Mouse (Mus musculus) urinary bladder, postnatal 36 days (tissue): ENCODE results near the gene Sparc.
A peak's percentile ranks its signal among the peaks of the same experiment; 100 is the strongest.

Experiments
- DNase-seq, 2 experiments: peaks; one replicate each; pipeline ENCODE4 v3.0.0; 2022; ENCODE audit warnings: low spot score in 2 of 2, mixed read lengths in 1 of 2

Sparc gene

DNA sequence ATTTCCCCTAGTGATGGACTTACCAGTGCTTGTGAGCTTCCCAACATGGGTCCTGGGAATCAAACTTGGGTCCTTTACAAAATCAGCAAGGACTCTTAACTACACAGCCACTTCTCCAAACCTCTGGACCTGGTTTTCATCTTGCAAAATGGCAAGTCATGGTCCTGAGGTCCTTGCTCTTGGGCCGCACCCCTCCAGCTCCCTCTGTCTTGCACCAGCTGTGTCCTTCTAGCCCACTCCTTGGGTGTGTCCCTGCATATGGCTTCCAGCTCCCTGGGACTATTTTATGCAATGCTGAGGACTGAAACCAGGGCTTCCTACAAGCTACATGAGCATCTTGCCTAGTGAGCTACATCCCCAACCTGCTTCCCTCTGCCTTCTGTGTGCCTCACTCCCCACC, at the start of gene Sparc:
TSS of gene Sparc (minus strand) at position 206 of the 400 bp plus-strand sequence.
- DNase-seq = no peak

DNA sequence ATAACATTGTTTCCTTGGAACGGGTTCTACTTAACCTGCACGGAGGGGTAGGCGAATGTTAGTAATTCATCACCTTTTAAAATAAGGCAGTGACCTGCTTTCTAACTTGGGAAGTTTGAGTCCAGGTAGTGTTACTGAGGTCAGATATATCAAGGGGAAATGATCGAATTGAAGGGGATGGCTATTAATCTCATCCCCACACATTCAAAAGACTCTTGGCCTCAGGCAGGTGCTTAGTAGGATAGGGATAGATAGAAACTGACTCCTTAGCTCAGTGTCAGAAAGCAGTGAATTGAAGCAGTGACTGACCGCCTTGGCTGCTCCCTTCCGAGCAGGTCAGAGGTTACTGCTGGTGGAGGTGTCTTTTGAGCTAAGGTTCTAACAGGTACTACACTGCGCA, 48.5 kb upstream of the Sparc start:
- DNase-seq = no peak

DNA sequence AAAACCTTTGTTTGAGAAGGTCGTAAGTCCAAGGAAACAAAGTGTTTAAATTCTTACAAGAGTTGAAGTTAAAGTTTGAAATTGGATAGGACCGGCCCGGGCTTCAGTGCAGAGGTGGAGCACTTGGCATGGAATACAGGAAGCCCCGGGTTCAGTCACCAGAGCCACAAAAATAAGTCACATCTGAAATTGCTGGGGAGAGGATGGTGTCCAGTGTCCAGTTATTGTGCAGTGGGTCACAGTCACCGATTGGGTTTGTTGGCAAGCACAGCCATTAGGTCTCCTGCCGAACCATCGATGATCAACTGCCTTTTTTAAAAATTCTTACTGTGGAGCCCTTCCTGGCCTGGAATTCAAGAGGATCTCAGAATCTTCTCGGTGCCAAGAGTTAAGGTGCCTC, 47.8 kb upstream of the Sparc start:
- no peak for DNase-seq

DNA sequence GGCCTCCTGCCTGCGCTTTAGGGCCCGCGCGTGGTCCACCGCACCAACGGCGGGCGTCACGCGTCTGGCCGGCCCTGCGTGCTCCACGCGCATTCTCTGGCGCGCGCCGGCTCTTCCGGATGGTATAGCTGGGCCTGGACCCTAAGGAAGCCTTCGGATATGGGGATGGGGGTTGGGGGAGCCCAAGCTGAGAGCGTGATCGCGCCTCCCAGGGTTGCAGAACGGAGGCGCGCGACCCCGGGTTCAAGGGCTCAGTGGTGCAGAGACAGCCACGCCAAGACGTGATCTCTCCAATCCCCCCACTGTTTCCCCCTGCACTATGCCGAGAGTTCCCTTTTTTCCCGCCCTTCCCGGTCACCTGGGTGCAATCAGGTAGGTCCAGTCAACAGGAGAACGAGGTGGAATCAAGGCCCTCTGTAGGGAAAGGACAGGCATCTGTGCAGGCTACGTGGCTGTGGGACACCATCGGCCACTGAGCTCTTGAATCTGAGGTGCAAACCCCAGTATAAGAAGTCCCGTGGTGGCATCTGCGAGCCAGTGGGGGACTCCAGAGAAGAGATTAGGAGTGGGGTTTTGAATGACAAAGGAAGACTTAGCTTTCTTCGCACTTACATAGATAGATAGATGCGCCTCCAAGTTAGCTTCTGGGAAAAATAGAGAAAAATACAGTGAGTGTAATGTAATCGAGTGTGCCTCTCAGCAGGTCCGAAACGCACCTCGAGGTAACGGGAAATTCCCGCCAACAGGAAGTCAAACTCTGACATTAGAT, 47.1 kb upstream of the Sparc start:
- no peak for DNase-seq

DNA sequence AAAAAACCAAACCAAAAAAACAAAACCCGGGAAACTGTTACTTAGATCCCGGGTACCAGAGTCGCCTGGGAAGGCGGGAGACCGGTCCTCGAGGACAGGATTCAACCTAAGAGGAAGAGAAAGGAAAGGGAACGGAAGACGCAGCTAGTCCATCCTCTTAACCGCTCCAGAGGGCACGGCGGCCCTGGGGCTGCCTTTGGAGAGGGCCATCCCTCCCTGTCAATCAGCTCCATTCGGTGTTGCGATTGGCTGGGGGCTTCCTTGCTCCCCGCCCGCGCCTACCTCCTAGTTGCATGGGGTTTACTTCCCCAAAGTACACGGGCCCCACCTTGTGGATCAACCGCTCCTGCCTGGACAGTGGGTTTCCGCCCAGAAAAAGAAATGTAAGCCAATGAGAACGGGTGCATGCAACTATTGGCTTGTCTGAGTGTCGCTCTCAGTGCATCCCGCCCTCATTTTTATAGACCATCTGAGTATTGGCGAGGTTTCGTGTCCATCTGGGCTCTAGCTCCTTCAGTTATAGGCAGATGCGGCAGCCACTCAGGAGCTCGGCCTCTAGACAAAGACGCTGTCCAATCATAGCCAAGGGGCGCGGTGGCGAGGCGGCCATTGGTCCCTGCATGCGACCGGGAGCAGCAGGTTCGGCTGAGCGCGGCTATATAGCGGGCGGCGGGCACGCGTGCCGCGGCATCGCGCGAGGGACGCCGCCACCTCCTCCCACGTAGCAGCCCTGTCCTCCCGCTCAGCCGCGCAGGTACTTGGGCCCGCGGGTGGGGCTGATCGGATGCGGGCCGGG, 46.3 kb upstream of the Sparc start, which contains the start of gene G3bp1:
TSS of gene G3bp1 (plus strand) at position 638 of the 796 bp plus-strand sequence.
- peak; percentile 99 to 100 for DNase-seq

DNA sequence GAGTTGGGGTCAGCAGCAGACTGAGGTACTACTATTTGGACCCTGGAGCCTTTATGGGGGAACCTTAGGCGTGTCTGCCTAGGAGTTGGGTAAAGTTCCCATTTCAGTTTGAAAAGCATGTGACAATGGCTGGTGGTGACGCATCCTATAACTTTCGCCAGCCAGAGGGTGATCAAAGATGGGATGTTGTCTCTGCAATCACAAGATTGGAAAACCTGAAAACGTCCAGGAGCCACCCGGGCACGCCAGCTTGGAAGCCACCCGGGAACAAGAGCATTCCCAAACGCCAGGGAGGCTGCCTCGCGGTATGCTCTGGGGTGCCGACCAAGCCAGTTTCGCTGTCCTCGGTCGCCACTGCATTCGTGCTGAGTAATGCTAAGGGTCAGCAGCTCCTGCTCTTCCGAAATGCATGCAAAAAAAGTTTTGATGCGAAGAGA, 45.6 kb upstream of the Sparc start:
- DNase-seq = no peak

DNA sequence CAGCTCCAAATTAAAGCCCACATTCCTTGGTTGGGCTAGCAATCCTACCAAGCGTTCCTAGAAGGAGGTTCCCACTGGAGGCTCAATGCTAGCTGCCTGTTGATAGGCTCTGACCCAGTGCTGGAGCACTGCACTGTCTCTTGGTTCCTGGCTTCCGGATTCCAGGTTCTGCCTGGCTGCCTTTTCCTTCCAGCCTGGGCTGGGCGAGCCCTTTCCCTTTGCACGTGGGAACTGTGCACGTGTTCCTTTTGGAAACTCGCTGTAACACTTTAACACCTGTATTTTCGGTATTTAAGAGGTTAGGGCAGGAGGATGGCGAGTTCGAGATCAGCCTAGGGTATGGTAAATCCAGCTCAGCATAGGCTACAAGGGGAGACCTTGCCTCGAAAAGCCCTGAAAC, 45.0 kb upstream of the Sparc start:
- DNase-seq = no peak

DNA sequence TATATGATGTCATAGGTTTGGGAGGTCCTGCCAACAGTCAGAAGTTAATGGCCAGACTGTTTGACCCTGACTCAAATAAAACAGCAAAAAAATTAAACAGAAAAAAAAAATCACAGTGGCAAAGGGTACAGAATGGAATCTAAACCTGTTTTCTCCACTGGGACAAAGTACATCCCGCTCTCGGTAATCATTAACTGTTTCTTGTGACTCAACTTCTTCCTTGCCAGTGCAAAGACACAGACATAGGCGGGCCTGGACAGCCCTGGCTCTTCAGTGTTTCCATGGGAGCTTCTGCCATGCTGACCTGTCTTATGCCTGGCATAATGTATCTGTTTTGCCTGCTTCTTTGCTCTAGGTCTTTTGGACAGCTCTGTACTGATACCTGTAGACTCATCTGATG, 42.2 kb upstream of the Sparc start:
- DNase-seq = no peak

DNA sequence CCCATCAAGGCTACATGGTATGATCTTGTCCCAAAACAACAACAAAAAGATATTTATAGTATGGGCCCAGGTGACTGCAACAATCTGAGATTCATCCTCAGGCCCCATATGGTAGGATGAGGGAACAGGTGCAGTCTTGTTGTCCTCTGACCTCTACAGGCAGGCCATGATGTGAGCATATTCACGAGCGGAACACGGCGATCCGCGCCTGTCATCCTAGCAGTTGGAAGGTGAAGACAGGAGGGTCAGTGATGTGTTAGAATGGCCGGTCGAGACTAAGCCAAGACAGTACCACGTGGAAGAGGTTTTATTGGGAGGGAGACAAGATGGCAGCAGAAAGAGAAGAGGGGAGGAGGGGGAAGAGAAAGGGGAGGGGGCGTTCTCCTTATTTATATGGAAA, 41.7 kb upstream of the Sparc start:
- no peak for DNase-seq

DNA sequence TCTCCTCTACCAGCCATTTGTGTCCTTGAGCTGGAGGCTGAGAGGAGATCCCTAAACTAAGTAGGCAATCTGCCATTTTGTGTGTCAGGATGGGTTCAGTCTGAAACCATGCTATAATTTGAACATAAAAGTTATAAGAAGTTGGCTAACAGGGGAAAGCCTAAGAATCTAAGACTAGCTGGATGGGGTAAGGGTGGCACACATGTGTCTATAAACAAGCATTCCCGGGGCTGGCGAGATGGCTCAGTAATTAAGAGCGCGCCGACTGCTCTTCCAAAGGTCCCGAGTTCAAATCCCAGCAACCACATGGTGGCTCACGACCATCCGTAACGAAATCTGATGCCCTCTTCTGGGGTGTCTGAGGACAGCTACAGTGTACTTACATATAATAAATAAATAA, 39.2 kb upstream of the Sparc start:
- DNase-seq = no peak

DNA sequence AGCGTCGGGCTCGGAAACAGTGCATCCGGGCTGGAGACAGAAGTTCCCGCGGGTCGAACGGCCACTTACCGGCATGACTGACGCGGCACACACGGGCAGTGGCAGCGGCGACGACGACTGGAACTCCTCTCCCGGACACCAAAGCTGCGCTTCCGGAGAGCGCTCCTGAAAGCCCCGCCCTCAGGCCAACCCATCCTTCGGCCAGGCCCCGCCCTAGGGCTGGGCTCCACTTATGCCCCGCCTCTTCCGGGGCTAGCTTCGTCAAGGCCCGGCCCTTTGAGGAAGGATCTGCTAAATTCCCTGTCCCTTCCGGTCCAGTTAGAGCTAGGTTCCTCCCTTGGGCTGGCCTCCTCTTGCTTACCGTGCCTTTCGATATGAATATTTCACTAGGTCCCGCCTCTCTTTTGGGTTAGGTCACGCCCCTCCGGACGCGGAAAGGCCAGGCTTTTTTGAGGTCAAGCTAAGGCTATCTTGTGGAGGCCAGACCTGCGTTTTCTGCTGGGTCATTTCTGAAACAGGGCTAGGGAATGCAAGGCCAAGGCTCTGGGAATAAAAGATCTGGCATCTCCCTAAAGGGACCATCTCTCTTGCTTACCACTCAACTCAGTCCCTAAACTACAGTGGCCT, 38.1 kb upstream of the Sparc start, which contains the start of gene Atox1:
TSS of gene Atox1 (minus strand) at position 221 of the 627 bp plus-strand sequence.
- DNase-seq = peak; percentile 93 to 95

DNA sequence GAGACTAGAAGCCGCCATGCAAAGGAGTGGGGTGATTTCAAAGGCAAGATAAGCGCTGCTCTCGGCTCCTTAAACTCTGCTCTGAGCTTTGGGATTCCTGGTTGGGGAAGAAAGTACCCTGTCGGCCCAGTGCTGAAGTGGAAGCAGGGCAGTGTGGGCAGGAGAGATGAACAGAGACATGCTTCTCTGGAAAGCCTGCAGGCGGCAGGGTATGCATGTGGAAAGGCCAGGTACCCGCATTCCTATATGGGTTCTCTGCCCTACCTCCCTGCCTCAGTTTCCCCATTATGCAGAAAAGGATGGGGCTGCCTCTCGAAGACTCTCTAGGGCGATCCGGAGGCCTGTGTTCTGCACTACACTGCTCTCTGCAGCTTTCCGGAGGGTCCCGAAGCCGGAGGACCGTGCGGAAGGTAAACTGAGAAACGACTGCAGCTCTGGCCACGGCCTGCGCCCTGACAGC, 37.6 kb upstream of the Sparc start:
- no peak for DNase-seq

DNA sequence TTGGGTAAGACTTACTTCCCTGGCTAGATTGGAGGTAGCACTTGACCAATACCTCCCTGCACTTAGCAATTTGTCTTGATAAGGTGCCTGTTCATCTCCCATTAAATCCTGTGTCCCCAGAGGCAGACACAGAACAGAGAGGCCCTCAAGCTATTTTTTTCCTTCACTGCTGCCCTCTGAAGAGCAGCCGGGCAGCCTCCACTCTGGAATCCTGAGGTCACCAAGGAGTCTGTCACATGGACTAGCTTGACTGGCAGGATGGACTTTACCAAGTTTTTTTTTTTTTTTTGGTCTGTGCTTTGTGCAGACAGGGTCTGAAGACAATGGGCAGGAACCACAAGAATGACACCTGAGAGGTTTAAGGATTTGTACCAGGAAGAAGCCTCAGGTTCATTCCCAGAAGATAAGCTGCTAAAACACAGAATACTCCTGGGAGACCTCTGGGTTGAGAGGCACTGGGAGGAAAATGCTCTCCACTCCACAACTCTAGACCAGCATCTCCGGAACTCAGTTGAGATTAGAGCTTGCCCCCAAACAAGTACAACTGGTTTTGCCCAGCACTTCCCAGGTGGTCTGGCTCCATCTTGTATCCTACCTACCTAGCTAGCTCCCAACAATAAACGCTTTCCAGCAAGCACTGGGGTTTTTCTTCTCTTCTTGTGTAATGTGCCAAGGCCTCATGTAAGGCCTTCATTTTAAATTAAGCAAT, 37.0 kb upstream of the Sparc start:
- no peak for DNase-seq

DNA sequence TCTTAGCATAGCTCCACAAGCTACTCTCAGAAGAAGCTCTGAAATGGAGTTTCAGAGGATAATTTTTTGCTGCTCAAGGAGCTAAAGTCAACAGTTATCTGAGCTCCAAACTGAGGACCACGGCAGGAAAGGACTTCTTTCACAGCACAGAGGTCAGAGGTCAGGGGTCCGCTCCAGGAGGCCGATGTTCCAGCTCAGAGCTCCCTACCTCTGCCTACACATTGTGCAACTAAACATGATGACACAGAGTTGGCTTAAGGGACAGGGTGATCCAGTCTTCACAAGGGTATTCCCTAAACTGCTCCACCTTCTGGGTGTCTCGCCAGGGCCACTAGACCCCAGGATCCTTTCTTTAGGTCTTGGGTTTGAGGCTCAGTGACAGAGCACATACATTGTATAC, 35.5 kb upstream of the Sparc start:
- DNase-seq = no peak

DNA sequence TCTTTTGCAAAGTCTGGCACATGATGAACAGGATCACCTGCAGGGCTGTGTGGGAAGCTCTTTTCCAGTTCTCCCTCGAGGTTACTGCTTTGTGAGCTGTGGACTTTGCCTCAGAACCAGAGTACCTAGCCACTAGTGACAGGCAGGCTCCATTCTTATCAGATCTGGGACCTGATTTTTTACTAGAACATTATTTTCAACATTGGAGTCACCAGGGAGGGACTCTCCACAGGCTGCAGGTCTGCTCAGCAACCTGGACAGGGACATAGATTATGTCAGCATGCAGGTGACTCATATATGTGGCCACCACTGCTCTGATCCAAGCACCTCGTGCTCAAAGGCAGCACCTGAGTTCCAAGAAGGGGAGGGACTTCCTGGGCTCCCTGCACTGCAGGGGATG, 32.2 kb upstream of the Sparc start:
- no peak for DNase-seq

DNA sequence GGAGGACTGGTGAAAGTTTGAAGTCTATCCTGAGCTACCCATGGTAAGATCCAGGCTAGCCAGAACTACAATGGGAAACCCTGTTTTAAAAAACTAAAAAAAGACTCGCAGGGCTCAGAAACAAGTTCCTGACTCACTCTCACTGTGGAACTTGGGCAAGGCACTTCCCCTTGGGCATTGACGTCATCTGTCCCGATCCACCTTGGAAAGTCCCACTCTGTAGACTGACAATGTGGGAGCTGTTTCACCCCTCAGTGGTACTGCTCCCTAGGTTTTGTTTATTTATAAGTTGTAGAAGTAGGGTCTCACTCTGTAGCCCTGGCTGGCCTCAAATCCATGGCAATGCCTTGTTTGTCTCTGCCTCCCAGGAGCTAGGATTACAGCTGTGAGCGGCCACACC, 30.7 kb upstream of the Sparc start:
- no peak for DNase-seq

DNA sequence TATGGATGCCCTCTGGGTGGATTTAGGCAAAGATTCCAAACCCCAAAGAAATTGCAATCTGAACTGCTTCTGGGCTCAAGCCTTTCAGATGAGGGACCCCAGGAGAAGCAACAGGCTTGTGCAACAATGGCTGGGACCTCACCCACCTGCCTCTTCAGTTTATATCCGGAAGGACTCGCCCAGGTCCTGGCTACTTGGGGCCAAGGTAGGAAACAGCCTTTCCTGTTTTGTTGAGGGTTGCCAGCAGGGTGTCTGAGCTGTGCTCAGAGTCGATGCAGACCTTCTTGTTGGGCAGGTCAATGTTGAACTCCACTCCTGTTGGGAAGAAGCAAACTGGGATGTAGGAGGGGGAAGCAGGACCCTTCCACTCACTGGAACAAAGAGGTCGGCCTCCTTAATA, 27.3 kb upstream of the Sparc start:
- no peak for DNase-seq

DNA sequence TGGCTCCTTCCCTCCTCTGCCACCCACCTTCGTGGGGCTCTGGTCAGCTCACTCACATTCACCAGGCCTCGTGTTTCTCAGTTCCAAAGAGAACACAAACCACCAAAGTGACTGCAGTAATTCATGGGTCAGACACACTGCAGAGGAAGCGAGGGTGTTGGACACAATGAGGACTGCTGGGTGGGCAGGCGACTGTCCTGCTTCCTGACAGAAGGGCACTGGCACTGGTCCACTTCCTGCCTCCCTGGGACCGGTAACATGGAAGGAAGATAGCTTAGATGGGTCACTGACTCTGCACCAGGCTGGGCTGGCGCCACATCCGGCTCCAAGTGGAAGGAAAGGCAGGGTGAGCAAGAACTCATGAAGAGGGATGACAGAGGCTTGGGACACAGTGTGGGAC, 26.5 kb upstream of the Sparc start:
- DNase-seq = no peak

DNA sequence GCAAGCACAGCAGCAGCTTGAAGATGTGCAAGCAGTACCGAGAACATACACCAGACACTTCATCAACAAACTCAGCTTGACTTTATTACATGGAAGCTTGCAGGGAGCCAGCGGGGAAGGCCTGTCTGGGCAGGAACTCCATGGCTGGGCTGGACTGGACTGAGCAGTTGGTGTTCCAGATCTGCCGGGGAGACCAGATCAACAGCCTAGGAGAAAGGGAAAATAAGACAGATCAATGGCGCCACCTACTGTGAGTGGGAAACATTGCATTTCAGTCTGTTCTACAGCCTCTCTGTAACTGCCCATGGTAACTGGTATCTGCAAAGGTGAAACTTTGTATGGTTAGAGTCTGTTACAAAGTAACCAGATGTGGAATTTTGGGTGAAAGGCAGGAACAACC, 23.6 kb upstream of the Sparc start:
- DNase-seq = peak; percentile 87 to 89

DNA sequence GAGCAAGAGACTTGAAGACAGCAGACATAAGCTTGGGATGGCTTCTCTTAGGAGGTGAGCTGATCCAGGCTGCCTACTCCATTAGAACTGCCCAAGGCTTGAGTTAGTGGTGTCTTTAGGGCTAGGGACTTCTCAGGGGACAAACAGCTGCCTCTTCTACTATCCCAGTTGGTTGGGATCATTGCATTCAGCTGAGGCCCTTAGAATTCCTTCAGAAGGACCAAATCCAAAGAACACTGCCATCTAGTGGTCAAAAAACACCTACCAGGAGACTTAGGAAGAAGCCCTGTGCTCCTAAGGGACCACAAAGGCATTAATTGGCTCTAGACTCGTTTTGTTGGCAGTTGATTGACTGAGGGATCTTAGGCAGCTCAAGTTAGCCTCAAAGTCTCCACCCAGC, 21.8 kb upstream of the Sparc start:
- DNase-seq = no peak

DNA sequence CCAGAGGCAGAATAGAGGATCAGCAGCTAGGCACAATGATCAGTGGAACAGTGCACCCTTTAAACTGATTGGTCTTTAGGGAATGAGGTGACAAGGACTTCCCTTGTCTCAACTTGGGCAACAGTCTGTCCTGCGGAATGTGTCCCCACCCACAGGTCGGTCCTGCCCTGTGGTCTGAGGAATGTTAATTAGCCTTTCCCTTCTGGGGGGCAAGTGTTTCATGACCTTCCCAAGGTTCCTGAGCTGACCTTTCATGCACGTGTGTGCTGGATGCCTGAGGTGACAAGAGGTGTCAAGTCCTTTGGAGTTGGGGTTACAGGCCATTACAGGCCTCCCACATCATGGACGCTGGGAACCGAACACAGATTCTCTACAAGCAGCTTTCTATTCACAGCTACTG, 16.7 kb upstream of the Sparc start:
- DNase-seq = no peak

DNA sequence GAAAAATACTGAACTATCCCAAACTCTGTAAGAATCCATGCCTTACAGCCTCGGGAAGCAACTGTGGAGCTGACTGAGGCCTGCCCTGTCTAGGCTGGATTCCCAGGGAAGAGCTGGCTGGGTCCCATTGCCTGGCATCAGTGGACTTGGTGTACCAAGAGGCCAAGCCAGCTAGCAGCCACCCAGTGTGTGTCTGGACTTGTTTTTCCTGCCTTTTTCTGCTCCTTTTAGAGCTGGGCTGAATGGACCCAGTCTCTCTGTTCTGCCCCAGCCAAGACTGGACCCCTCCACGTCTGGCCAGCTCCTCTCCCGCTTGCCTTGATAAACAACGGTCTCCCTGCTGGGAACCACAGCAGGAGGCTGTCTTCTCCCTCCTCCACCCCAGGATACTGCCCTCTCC, 15.0 kb upstream of the Sparc start:
- DNase-seq = no peak
